Comparison of ENCODE assay signal across 10 mouse cellular contexts in the genomic region with DNA sequence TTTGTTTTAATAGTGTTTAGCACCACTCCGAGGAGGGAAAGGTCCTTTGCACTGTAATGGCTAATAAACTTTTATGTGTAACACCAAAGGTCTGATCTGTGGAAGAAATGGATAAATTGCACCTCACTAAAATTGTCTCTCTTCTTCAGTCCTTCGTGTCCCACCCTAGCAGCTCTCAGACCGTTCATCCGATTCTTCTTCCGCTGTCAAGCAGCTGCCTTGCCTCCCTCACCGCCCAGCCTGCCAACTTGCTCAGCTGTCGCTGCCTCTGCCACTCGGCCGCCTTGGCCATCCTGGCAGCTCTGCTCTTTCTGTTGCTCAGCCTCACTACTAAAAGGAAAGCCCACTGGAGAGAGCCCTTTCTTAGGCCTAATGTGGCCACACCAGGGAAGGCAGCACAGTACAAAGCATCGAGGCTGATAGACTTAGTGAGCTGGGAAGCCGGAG. TPM values are rescaled to one million over a fixed set of nuclear protein-coding genes. Genes with fewer than 3 reads are reported as not detected.
DNase-seq lines count a peak whose midpoint lies in the region; ATAC-seq and TF ChIP-seq lines count a peak whose summit lies in the region.
"Had no signal": no experiment of that assay in that cellular context is flagged by ENCODE, and none has a peak within 500 bp of the region (broad histone marks: within the 10 kb centered on the region; RNA-seq: fewer than 3 reads in every experiment).

No protein-coding gene starts in this region.

- H3K4me1 ChIP-seq in heart, postnatal 0 days (ENCODE audit: control insufficient read depth, insufficient read depth), result peaks cover 12% of the 10 kb centered on the region
- no peaks in the 10 kb centered on the region for H3K4me1 ChIP-seq in heart, adult 2 months (ENCODE audit: control insufficient read depth, insufficient read depth, low read length)
- peaks cover 7 to 9% of the 10 kb centered on the region in 2 experiments for H3K4me1 ChIP-seq in ES-E14 (ENCODE audit: control insufficient read depth in 2 of 2, insufficient read depth in 2 of 2, low read length in 2 of 2, poor library complexity in 1 of 2)
- H3K4me1 ChIP-seq in forebrain, embryonic 14.5 days (ENCODE audit: control insufficient read depth, insufficient read depth, low read length), result peaks cover 12% of the 10 kb centered on the region
- peaks cover 31% of the 10 kb centered on the region for H3K4me1 ChIP-seq in limb, embryonic 15.5 days

- peak overlapping the region; percentile 43; the same call in 1 of the 2 replicates for H3K27ac ChIP-seq in heart, postnatal 0 days (ENCODE audit: low read depth)
- no peak overlapping the region for H3K27ac ChIP-seq in heart, adult 2 months
- H3K27ac ChIP-seq in ES-E14 (ENCODE audit: insufficient read depth, low read depth, low read length, poor library complexity, severe bottlenecking), result no peak overlapping the region
- H3K27ac ChIP-seq in forebrain, embryonic 14.5 days (ENCODE audit: low read depth, low read length), result peak overlapping the region; percentile 15; the same call in 1 of the 2 replicates
- peak overlapping the region; percentile 85 for H3K27ac ChIP-seq in limb, embryonic 15.5 days
- H3K27ac ChIP-seq: layer of hippocampus, adult 2 months had no signal

- H3K27me3 ChIP-seq in heart, postnatal 0 days (ENCODE audit: control insufficient read depth, insufficient read depth, low read length), result no peaks in the 10 kb centered on the region
- H3K27me3 ChIP-seq in heart, adult 2 months (ENCODE audit: control insufficient read depth, insufficient read depth, low read length), result no peaks in the 10 kb centered on the region
- H3K27me3 ChIP-seq in forebrain, embryonic 14.5 days (replicated peaks; ENCODE audit: control insufficient read depth, insufficient read depth, low read length), result no peaks in the 10 kb centered on the region
- no peaks in the 10 kb centered on the region for H3K27me3 ChIP-seq in limb, embryonic 15.5 days

- TF ChIP-seq EP300 in heart, postnatal 0 days (IDR thresholded peaks at IDR 0.05; ENCODE audit: low read depth), result no peak
- TF ChIP-seq EP300 in heart, adult 2 months (IDR thresholded peaks at IDR 0.05; ENCODE audit: insufficient read depth, low read depth, low read length), result no peak

- TF ChIP-seq POLR2A in heart, adult 2 months (IDR thresholded peaks at IDR 0.05; ENCODE audit: insufficient read depth, low read depth, low read length), result no peak

- TF ChIP-seq CTCF in heart, postnatal 0 days (IDR thresholded peaks at IDR 0.05; ENCODE audit: low read depth), result no peak
- no peak for TF ChIP-seq CTCF in heart, adult 2 months (IDR thresholded peaks at IDR 0.05)

- no peak overlapping the region for H3K4me2 ChIP-seq in heart, postnatal 0 days (ENCODE audit: low read depth, low read length)
- no peak overlapping the region for H3K4me2 ChIP-seq in forebrain, embryonic 14.5 days (ENCODE audit: low read length)
- no peak overlapping the region for H3K4me2 ChIP-seq in limb, embryonic 15.5 days

- intact Hi-C loops in heart, adult 2 months (cut with DNase I), result no loop called here

- no peaks in the 10 kb centered on the region for H3K79me2 ChIP-seq in heart, adult 2 months (replicated peaks; ENCODE audit: control insufficient read depth, insufficient read depth, low read length)

- in situ Hi-C loops in ES-E14 (cut with MboI; ENCODE audit: low sequenced_read_pairs in 2 of 2, unreplicated experiment in 2 of 2), result no loop called here

- no peaks in the 10 kb centered on the region for H3K9me3 ChIP-seq in heart, postnatal 0 days (replicated peaks; ENCODE audit: control insufficient read depth, low read length)
- H3K9me3 ChIP-seq in ES-E14 (ENCODE audit: control insufficient read depth, insufficient read depth, low read depth, low read length), result no peaks in the 10 kb centered on the region
- no peaks in the 10 kb centered on the region for H3K9me3 ChIP-seq in forebrain, embryonic 14.5 days (replicated peaks; ENCODE audit: control insufficient read depth, low read length)
- H3K9me3 ChIP-seq in limb, embryonic 15.5 days, result no peaks in the 10 kb centered on the region

- DNase-seq in heart, postnatal 0 days (ENCODE audit: low spot score), result no peak
- DNase-seq in heart, adult 2 months, result no peak
- DNase-seq in ES-E14 (ENCODE audit: low read depth, low spot score), result no peak
- DNase-seq in forebrain, embryonic 14.5 days (ENCODE audit: low spot score), result peak; percentile 66
- no peak for DNase-seq in thymus, postnatal 0 days (ENCODE audit: low spot score)
- no peak for DNase-seq in left cerebral cortex, adult 9 months (ENCODE audit: low spot score in 2 of 2)
- no peak for DNase-seq in Muller cell, postnatal 12 days (ENCODE audit: inconsistent ontology term)

- H3K4me3 ChIP-seq in heart, postnatal 0 days (ENCODE audit: low read depth, low read length), result no peak overlapping the region
- H3K4me3 ChIP-seq in heart, adult 2 months, result no peak overlapping the region
- peak overlapping the region; percentile 18 to 30; a peak in 1 of 4 replicates for H3K4me3 ChIP-seq in ES-E14 (ENCODE audit: insufficient read depth in 1 of 2, low read depth in 1 of 2, low read length in 2 of 2, poor library complexity in 1 of 2, severe bottlenecking in 1 of 2)
- H3K4me3 ChIP-seq in forebrain, embryonic 14.5 days (ENCODE audit: low read depth, low read length), result no peak overlapping the region
- no peak overlapping the region for H3K4me3 ChIP-seq in limb, embryonic 15.5 days
- H3K4me3 ChIP-seq: layer of hippocampus, adult 2 months had no signal

- H3K36me3 ChIP-seq in heart, postnatal 0 days (replicated peaks; ENCODE audit: control insufficient read depth, insufficient read depth, low read length), result no peaks in the 10 kb centered on the region
- H3K36me3 ChIP-seq in heart, adult 2 months (ENCODE audit: control insufficient read depth, insufficient read depth, low read length), result no peaks in the 10 kb centered on the region
- no peaks in the 10 kb centered on the region for H3K36me3 ChIP-seq in ES-E14 (ENCODE audit: control insufficient read depth, insufficient read depth, low read length, poor library complexity, severe bottlenecking)
- H3K36me3 ChIP-seq in forebrain, embryonic 14.5 days (ENCODE audit: control insufficient read depth, insufficient read depth, low read length), result no peaks in the 10 kb centered on the region
- H3K36me3 ChIP-seq in limb, embryonic 15.5 days, result no peaks in the 10 kb centered on the region

- no peak overlapping the region for H3K9ac ChIP-seq in heart, postnatal 0 days (replicated peaks; ENCODE audit: low read depth, low read length)
- H3K9ac ChIP-seq in heart, adult 2 months (ENCODE audit: low read depth, low read length), result no peak overlapping the region
- H3K9ac ChIP-seq in ES-E14 (ENCODE audit: insufficient read depth, low read depth, low read length, poor library complexity, severe bottlenecking), result 0 out of 2 replicates have a peak overlapping the region, but pooled peaks have one; percentile 45
- no peak overlapping the region for H3K9ac ChIP-seq in forebrain, embryonic 14.5 days (ENCODE audit: low read length)
- H3K9ac ChIP-seq in limb, embryonic 15.5 days, result no peak overlapping the region

- ATAC-seq in heart, postnatal 0 days (ENCODE audit: insufficient read depth, low read depth), result no peak
- ATAC-seq in forebrain, embryonic 14.5 days, result peak; percentile 64
- no peak for ATAC-seq in limb, embryonic 15.5 days (ENCODE audit: insufficient number of reproducible peaks, low FRiP score, low TSS enrichment, low read depth)

- 61% methylated on average over 11 of the region's 11 CpGs for WGBS in heart, postnatal 0 days
- 74% methylated on average over 11 of the region's 11 CpGs for WGBS in heart, adult 2 months
- WGBS in forebrain, embryonic 14.5 days, result 19% methylated on average over 11 of the region's 11 CpGs
- WGBS in limb, embryonic 15.5 days, result 37% methylated on average over 11 of the region's 11 CpGs

TF ChIP-seq in ES-E14, 5 proteins besides CTCF, POLR2A, EP300 and RAD21:
- TF ChIP-seq ZNF384 (IDR thresholded peaks at IDR 0.05; ENCODE audit: low read depth, low read length) (no peak), HCFC1 (IDR thresholded peaks at IDR 0.05; ENCODE audit: borderline replicate concordance, insufficient read depth, low read length) (no peak), ZC3H11A (IDR thresholded peaks at IDR 0.05; ENCODE audit: borderline replicate concordance, low read depth, low read length) (no peak), CHD2 (IDR thresholded peaks at IDR 0.05; ENCODE audit: low read depth, low read length) (no peak), MAFK (IDR thresholded peaks at IDR 0.05; ENCODE audit: insufficient read depth, low read depth, low read length) (no peak)

RNA-seq across cellular contexts. Expression of a gene that starts 42.2 kb away (rescaled TPM):
- 248 and 309 TPM in 2 replicates for total RNA-seq in heart, postnatal 0 days (2014; rRNA removed; ENCODE audit: low replicate concordance)
- 129 and 140 TPM in 2 replicates for polyA plus RNA-seq in heart, postnatal 0 days (2015; fragmentation: Nextera tagmentation; extraction: Ambion mirVana)
- 1 to 10 TPM in 1 of 2 experiments, under 1 TPM in 1; 0.91 to 1.3 TPM for total RNA-seq in heart, adult 2 months (2021)
- polyA plus RNA-seq in heart, adult 2 months (2012; rRNA removed), result 2.3 and 4.4 TPM in 2 replicates
- 16.1 and 29.1 TPM in 2 replicates for total RNA-seq in ES-E14 (2012; rRNA removed)
- 7.3 TPM in 2 replicates for polyA plus RNA-seq in forebrain, embryonic 14.5 days (2014; fragmentation: Nextera tagmentation; extraction: Ambion mirVana)
- polyA plus RNA-seq in limb, embryonic 15.5 days (2015; fragmentation: Nextera tagmentation; extraction: Ambion mirVana), result 17.6 and 35.9 TPM in 2 replicates
- 4.9 and 7.8 TPM in 2 replicates for polyA plus RNA-seq in thymus, postnatal 0 days (2015; fragmentation: Nextera tagmentation; extraction: Ambion mirVana)
- total RNA-seq: common myeloid progenitor, adult 5-6 weeks had no signal

RNA-seq across cellular contexts. Expression of a gene that starts 46.9 kb away (rescaled TPM):
- total RNA-seq in heart, postnatal 0 days (2014; rRNA removed; ENCODE audit: low replicate concordance), result 10.8 and 11.4 TPM in 2 replicates
- polyA plus RNA-seq in heart, postnatal 0 days (2015; fragmentation: Nextera tagmentation; extraction: Ambion mirVana), result 11.6 and 12.0 TPM in 2 replicates
- under 1 TPM; 0.21 to 0.30 TPM for total RNA-seq in heart, adult 2 months (2021)
- 0.15 and 1.2 TPM in 2 replicates for polyA plus RNA-seq in heart, adult 2 months (2012; rRNA removed)
- total RNA-seq in ES-E14 (2012; rRNA removed), result 33.8 and 49.6 TPM in 2 replicates
- polyA plus RNA-seq in forebrain, embryonic 14.5 days (2014; fragmentation: Nextera tagmentation; extraction: Ambion mirVana), result 38.2 and 40.2 TPM in 2 replicates
- 41.8 and 43.2 TPM in 2 replicates for polyA plus RNA-seq in limb, embryonic 15.5 days (2015; fragmentation: Nextera tagmentation; extraction: Ambion mirVana)
- polyA plus RNA-seq in thymus, postnatal 0 days (2015; fragmentation: Nextera tagmentation; extraction: Ambion mirVana), result 62.4 and 65.6 TPM in 2 replicates

Comparison
In these comparisons a context has a peak if more than half of its experiments do, and no peak if none do; other contexts are left out.
1. H3K27ac ChIP-seq: peak in heart, postnatal 0 days (single experiment), forebrain, embryonic 14.5 days (single experiment) and limb, embryonic 15.5 days (single experiment); none in heart, adult 2 months (single experiment) and ES-E14 (single experiment).
2. H3K4me3 ChIP-seq: peak in ES-E14 (2 of 2); none in heart, postnatal 0 days (single experiment), heart, adult 2 months (single experiment), forebrain, embryonic 14.5 days (single experiment) and limb, embryonic 15.5 days (single experiment).